Mouse (Mus musculus): ENCODE results near the gene Ppp4c.

The Ppp4c gene

DNA sequence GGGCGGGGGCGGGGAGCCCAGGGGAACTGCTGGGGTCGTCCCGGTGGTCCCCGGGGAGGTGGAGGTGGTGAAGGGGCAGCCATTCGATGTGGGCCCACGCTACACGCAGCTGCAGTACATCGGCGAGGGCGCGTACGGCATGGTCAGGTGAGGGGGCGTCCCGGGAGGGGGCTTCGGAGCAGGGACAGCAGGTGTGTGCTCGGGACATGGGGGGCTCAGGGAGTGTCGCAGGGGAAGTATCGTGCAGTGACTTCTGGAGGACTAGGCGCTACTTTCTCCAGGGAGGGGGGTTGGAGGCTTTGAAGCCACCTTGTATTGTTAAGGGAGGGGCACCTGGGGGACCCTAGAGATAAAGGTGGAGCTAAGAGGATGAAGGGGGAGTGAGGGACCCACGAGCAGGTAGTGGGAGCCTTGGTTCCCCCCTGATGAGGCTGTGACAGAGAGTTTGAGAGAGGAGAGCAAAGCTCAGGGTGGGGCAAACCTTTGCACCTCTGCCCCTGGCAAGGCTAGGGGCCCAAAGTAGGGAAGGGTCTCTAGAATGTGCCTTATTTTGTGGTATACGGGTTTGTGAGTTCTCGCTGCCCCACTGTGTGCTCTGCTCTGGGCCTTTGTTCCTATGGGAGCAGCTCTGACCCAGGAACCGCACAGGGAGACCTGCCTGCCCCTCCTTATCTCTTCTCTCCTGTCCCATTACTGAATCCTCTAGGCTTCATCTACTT, 32.5 kb downstream of the Ppp4c start:
- DNase-seq (ENCODE audit: inconsistent age in 2 of 2, low spot score in 1 of 2) = no peak

DNA sequence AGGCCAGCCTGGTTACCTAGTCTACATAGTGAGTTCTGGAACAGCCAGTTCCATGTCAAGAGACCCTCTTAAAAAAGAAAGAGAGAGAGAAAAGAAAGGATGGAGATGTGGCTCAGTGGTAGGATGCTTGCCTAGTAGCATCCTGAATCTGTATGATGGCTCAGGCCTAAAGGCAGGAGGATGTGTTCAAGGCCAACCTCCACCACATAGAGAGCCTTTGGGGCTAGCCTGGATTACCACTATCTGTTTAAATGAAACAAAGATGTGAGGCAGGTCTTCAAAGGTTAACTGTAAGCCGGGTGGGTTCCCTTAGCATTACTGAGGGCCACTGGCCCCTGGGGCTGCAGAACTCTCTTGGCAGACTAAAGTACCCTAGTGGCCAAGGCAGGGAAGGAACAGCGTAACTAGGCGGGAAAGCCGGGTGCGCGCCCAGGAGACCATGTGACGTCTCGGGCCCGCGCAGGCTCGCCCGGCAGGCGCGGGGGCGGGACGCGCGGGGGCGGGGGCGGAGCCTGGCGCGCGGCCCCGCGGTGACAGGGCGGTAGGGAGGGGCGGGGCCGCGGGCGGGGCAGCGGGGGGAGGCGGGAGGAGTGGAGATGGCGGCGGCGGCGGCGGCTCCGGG, 33.1 kb downstream of the Ppp4c start, which contains the start of gene Mapk3:
TSS of gene Mapk3 (plus strand) at position 552 of the 622 bp plus-strand sequence.
- peak; percentile 93 to 96 for DNase-seq (ENCODE audit: inconsistent age in 2 of 2, low spot score in 1 of 2)

DNA sequence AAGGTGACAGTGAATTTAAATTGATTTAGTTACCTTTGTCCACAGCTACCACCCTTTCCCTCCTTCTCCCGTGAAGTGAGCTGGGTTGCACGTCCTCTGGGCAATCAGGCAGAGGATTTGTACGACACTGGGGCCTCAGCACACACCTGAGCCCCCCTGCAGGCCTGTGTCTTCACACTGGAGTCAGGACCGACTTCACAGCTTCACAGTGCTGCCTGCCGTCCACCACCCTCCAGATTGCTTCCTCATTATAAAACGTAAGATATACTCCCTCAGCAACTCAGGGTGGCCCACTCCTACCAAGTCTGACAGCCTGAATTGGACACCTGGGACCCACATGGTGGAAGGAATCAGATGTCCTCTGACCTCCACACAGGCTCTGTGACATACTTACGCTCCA, 33.8 kb downstream of the Ppp4c start:
- DNase-seq (ENCODE audit: inconsistent age in 2 of 2, low spot score in 1 of 2) = peak in 1 of 2 experiments; percentile 29

DNA sequence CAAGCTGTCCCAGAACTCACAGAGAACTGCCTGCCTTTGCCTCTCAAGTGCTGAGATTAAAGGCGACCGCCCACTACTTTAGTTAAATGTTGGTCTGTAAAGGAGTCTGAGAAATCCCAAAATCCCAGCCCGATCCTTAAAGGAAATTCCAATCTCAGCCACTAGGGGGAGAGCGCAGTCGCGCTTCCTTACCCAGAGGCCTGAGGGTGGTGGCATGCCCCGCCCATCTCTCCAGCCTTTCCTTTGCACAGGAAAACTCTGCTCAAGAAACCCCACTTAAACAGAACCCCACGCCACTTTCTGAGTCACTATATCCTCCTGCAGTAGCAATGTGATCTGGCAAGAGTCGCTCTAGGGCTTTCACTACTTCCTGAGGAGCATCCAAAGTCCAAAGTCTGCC, 37.4 kb downstream of the Ppp4c start:
- peak; percentile 72 to 93 for DNase-seq (ENCODE audit: inconsistent age in 2 of 2, low spot score in 1 of 2)

DNA sequence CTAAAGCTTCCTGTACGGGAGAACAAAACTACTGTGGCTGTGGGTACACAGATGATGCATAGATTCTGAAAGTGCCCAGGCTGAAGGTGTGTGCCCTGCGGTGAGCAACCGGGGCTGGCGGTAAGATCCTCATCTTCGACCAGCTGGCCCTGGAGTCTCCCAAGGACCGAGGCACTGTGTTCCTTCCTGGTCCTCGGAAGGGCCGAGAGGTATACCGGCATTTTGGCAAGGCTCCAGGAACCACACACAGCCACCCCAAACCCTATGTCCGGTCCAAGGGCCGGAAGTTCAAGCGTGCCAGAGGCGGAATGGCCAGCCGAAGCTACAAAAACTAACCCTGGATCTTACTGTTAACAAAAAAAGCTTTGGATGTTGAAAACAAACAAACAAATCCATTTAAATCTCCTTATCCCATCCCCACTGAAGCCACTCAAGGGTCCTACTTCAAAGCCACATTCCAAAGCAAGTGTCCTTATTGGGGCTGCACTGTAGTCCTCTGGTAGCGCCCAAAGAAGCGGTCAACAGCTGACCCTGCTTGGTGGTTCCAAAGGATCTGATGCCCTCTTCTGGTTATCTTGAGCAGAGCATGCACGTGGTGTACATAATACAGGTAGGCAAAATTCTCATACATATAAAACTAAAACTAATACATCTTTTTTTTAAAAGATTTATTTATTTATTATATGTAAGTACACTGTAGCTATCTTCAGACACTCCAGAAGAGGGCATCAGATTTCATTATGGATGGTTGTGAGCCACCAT, 42.5 kb downstream of the Ppp4c start:
- no peak for DNase-seq (ENCODE audit: inconsistent age in 2 of 2, low spot score in 1 of 2)

DNA sequence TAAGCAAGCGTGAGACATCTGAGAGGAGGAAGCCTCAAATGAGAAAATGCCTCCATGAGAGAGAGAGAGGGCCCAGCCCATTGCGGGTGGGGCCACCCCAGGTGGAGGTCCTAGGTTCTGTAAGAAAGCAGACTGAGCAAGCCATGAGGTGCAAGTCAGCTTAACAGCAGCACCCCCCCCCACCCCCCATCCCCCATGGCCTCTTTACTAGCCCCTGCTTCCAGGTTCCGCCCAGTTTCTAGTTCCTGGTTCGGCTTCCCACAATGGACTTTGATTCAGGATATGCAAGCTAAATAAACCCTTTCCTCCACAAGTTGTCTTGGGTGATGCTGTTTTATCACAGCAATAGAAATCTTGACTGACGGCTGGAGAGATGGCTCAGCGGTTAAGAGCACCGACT, 43.5 kb downstream of the Ppp4c start:
- no peak for DNase-seq (ENCODE audit: inconsistent age in 2 of 2, low spot score in 1 of 2)

DNA sequence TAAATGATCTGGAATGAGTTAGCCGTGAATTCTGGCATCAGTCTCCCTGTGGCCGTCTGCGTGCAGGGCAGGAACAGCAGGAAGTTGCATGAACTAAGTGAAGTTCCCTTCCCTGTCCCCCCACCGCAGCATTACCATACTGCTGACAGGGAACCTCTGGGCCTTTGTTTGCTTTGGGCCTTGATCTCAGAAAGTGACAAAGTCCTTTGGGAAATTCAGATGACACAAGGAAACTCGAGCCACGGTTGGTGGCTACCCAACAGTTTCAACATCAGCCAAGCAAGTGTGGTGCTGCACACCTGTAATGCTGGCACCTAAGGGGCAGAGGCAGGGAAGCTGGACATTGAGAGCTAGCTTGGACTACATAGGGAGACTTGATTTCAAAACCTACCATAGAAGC, 45.5 kb downstream of the Ppp4c start:
- no peak for DNase-seq (ENCODE audit: inconsistent age in 2 of 2, low spot score in 1 of 2)

DNA sequence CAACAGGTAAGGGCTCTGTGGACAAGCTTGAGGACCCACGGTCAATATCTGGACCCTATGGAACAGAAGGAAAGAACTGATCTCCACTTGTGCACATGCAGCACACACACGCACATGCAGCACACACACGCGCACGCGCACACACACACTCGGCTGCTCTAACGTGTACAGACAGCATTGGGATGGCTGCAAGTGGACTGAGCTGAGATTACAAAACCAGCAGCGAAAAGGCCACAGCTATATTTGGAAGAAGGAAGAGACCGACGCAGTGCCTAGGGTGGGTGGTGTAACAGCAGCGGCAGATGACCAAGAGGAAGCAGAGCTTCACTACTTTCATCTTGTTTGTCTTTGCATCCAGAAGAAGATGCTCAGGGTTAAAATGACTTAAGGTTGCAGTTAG, 46.2 kb downstream of the Ppp4c start:
- no peak for DNase-seq (ENCODE audit: inconsistent age in 2 of 2, low spot score in 1 of 2)

DNA sequence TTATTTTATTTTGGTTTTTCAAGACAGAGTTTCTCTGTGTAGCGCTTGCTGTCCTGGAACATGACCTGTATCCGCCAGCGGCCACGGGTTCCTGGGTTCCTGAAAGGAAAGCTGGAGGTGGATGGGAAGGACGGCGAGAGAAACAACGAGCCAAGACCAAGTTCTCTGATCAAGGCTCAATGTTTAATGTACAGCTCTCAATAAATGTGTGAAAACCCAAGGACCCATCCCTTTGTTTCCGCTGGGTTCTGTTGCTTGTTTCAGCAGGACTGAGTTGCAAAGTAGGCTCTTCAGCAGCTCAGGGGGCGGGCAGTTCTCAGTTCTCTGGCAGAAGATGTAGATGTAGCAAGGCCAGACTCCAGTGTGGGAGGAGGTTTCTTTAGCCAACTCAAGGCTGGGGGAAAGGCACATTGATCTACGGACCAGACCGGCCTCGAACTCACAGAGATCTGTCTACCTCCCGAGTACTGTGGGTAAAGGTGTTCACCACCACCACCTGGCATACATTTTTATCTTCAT, 50.3 kb downstream of the Ppp4c start:
- no peak for DNase-seq (ENCODE audit: inconsistent age in 2 of 2, low spot score in 1 of 2)

DNA sequence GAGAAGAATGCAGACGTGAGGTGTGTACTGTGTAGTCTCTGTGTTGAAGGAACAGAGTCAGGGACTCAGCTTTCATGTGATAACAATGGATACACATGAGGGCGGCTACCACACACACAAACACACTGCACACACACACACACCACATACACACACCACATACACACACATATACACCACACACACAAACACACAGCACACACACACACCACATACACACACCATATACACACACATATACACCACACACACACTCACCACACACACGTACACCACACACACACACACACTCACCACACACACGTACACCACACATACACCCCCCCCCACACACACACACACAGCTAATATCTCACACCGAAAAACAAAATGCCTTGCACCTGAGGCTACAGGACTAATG, 50.8 kb downstream of the Ppp4c start:
- DNase-seq (ENCODE audit: inconsistent age in 2 of 2, low spot score in 1 of 2) = no peak

DNA sequence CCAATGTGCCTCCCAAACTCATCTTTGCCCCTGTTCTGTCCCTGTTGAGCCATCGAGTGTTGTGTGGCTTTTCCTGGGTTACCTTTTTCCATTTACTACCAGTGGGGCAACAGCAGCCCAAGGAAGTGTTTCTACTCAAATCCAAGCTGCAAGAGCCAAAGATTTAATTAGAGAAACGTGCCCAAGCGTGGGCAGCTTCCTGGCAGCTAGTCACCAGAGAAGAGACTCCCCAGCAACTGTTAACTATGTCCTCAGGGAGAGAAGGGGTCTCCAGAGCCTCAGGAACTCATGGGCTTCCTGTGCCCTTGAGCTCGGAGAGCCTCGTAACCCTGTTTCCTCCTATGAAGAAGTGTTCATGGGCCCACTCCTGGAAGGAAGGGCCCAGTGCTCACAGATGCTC, 51.3 kb downstream of the Ppp4c start:
- DNase-seq (ENCODE audit: inconsistent age in 2 of 2, low spot score in 1 of 2) = no peak

DNA sequence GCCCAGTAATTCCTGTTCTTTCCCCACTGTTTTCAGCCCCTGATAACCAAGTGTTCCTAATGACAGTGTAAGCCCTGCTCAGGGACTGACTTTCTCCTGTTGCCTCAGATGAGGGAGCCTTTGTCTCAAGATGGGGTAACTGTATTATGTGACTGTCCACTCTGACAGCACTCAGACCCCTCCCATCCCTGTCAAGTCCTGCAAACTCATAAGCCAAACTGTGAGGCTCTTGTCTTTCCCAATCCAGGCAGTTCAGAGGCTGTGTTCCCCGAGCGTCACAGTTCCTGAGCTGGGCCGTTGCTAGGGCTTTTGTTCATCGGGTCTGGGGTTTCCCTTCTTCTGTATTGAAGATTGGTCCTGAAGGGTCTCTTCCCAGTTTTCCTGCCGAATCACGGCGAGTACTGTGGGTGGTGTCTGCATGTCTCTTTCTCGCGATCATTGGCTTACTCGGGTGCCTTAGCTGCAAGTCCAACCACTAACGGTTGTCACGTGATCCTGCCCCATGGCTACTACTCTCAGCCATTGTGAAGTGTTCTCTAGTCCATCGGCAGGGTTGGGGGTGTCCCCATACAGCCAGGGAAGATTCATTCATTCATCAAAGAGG, 52.1 kb downstream of the Ppp4c start:
- DNase-seq (ENCODE audit: inconsistent age in 2 of 2, low spot score in 1 of 2) = no peak

DNA sequence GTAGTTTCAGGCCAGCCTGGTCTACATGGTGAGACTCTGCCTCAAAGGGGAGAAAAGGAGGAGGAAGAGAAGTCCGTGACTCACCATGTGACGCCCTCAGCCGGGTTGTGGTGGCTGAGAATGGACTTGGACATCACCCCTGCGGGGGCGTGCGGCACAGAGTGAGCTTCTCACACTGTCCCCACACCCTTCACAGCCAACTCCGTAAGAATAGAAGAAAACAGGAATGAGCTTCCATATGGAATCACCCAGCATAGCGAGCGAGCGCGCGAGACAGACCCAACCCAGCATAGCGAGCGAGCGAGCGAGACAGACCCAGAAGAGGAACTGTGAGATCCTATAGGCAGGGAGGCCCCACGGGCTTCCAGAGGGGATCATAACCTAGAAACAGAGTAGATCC, 52.7 kb downstream of the Ppp4c start:
- no peak for DNase-seq (ENCODE audit: inconsistent age in 2 of 2, low spot score in 1 of 2)

DNA sequence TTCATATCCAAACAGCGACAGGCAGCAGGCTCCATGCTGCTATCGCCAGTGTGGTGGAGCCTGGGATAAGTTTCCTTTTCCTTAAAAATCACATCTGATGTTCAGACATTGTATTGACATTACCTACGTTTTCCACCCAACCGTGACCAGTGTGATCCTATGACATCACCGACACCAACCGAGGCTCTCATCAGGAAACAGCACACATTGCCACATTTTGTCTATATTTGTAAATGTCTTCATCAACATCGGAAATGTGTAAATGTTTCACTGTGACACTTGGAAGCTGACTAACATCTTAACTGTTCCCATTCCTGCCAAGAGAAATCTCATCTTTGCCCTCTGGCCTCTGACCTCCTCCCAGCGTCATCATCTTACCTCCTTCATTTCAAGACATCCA, 56.2 kb downstream of the Ppp4c start:
- no peak for DNase-seq (ENCODE audit: inconsistent age in 2 of 2, low spot score in 1 of 2)

Measured in adrenal gland, adult (tissue).